In genomic region chr19:53850166-53850922, GRCm38 (mm10) we compare ENCODE assay signal across 8 mouse cellular contexts. TPM values are rescaled to one million over a fixed set of nuclear protein-coding genes. Genes with fewer than 3 reads are reported as not detected.
DNase-seq lines count a peak whose midpoint lies in the region; ATAC-seq and TF ChIP-seq lines count a peak whose summit lies in the region.

No protein-coding gene starts in this region.

- TF ChIP-seq CTCF in spleen, adult 2 months (IDR thresholded peaks at IDR 0.05; ENCODE audit: extremely low read depth, insufficient read depth, insufficient read length, insufficient replicate concordance) = no peak

- no peak for TF ChIP-seq POLR2A in spleen, adult 2 months (IDR thresholded peaks at IDR 0.05; ENCODE audit: low read depth, low read length)

- no peaks in the 10 kb centered on the region for H3K4me1 ChIP-seq in spleen, adult 2 months (ENCODE audit: control insufficient read depth, insufficient read depth, insufficient read length)
- peaks cover 51% of the 10 kb centered on the region for H3K4me1 ChIP-seq in embryonic facial prominence, embryonic 13.5 days
- H3K4me1 ChIP-seq in heart, embryonic 12.5 days (replicated peaks) = peaks cover 46% of the 10 kb centered on the region

- H3K9ac ChIP-seq in embryonic facial prominence, embryonic 13.5 days = no peak overlapping the region
- H3K9ac ChIP-seq in heart, embryonic 12.5 days = no peak overlapping the region

- WGBS in spleen, adult 2 months = 77% methylated on average over 18 of the region's 18 CpGs
- 22% methylated on average over 18 of the region's 18 CpGs for WGBS in embryonic facial prominence, embryonic 13.5 days
- 41% methylated on average over 18 of the region's 18 CpGs for WGBS in heart, embryonic 12.5 days

- H3K4me2 ChIP-seq in embryonic facial prominence, embryonic 13.5 days = peak overlapping the region; percentile 44
- H3K4me2 ChIP-seq in heart, embryonic 12.5 days = no peak overlapping the region

- H3K27ac ChIP-seq in spleen, adult 2 months (ENCODE audit: insufficient read depth, low read length) = 0 out of 2 replicates have a peak overlapping the region, but pooled peaks have one; percentile 8
- peak overlapping the region; percentile 90 for H3K27ac ChIP-seq in embryonic facial prominence, embryonic 13.5 days
- H3K27ac ChIP-seq in heart, embryonic 12.5 days (ENCODE audit: poor library complexity, severe bottlenecking) = peak overlapping the region; percentile 56

- H3K27me3 ChIP-seq in spleen, adult 2 months (ENCODE audit: control insufficient read depth, insufficient read depth, low read length) = no peaks in the 10 kb centered on the region
- H3K27me3 ChIP-seq in embryonic facial prominence, embryonic 13.5 days = no peaks in the 10 kb centered on the region
- no peaks in the 10 kb centered on the region for H3K27me3 ChIP-seq in heart, embryonic 12.5 days (replicated peaks)

- no peaks in the 10 kb centered on the region for H3K9me3 ChIP-seq in embryonic facial prominence, embryonic 13.5 days
- H3K9me3 ChIP-seq in heart, embryonic 12.5 days (replicated peaks) = no peaks in the 10 kb centered on the region

- no peaks in the 10 kb centered on the region for H3K36me3 ChIP-seq in spleen, adult 2 months (ENCODE audit: control insufficient read depth, insufficient read depth, low read length)
- no peaks in the 10 kb centered on the region for H3K36me3 ChIP-seq in embryonic facial prominence, embryonic 13.5 days
- peaks cover 59% of the 10 kb centered on the region for H3K36me3 ChIP-seq in heart, embryonic 12.5 days

- ATAC-seq in embryonic facial prominence, embryonic 13.5 days (ENCODE audit: insufficient number of reproducible peaks, insufficient read depth, low FRiP score, low TSS enrichment, low read depth) = 0 out of 2 replicates have a peak, but pooled peaks have one; percentile 28
- no peak; the same call in 1 of the 2 replicates for ATAC-seq in heart, embryonic 12.5 days (ENCODE audit: insufficient number of reproducible peaks, low FRiP score)
- no peak for ATAC-seq in inflammation-experienced regulatory T-cells, adult 6 months

- no peak for DNase-seq in spleen, adult 2 months (ENCODE audit: low read depth in 1 of 2, low spot score in 2 of 2)
- DNase-seq in spleen, postnatal 14 days (ENCODE audit: low spot score in 2 of 2) = no peak
- DNase-seq in kidney, adult 9 months = peak; percentile 92
- peak; percentile 88 for DNase-seq in lung, postnatal 14 days
- DNase-seq in urinary bladder, postnatal 10 days (ENCODE audit: low spot score) = peak; percentile 50

- no peak overlapping the region for H3K4me3 ChIP-seq in spleen, adult 2 months (ENCODE audit: extremely low read depth, insufficient read depth, insufficient read length)
- H3K4me3 ChIP-seq in embryonic facial prominence, embryonic 13.5 days = no peak overlapping the region
- H3K4me3 ChIP-seq in heart, embryonic 12.5 days = no peak overlapping the region

RNA-seq across cellular contexts. Expression of gene Pdcd4, which starts 41.7 kb away (rescaled TPM):
- 8.7 and 9.4 TPM in 2 replicates for polyA plus RNA-seq in spleen, adult 2 months (2012; rRNA removed)
- polyA plus RNA-seq in embryonic facial prominence, embryonic 13.5 days (2015; fragmentation: Nextera tagmentation; extraction: Ambion mirVana) = 130 and 135 TPM in 2 replicates
- polyA plus RNA-seq in heart, embryonic 12.5 days (2016; fragmentation: Nextera tagmentation; extraction: Ambion mirVana) = 41.6 and 43.4 TPM in 2 replicates
- 100 to 1,000 TPM; 405 to 678 (median 450) TPM for polyA plus RNA-seq in inflammation-experienced regulatory T-cells, adult 6 months (2017; shearing (Covaris generic))

Comparison
In these comparisons a context has a peak if more than half of its experiments do, and no peak if none do; other contexts are left out.
1. DNase-seq: peak in kidney, adult 9 months (single experiment), lung, postnatal 14 days (single experiment) and urinary bladder, postnatal 10 days (single experiment); none in spleen, adult 2 months (0 of 2) and spleen, postnatal 14 days (0 of 2).
2. H3K27ac ChIP-seq: peak in every context shown above with its lines; median percentile 90 in embryonic facial prominence, embryonic 13.5 days; 56 in heart, embryonic 12.5 days; 8 in spleen, adult 2 months.